Mouse (Mus musculus) C2C12 (cell line): Measurements from ENCODE around the gene Coro2b. TPM values are rescaled to one million over a fixed set of nuclear protein-coding genes. Genes with fewer than 3 reads are reported as not detected.

Experiments
- H3K27me3 ChIP-seq: one replicate; pipeline ENCODE4 v1.6.1; 2011; ENCODE audit not compliant: control insufficient read depth, insufficient read depth, insufficient read length
- H3K36me3 ChIP-seq: one replicate; pipeline ENCODE4 v1.6.1; 2011; ENCODE audit not compliant: control insufficient read depth, insufficient read depth
- H3K4me3 ChIP-seq: one replicate; pipeline ENCODE4 v1.5.1; 2011; ENCODE audit warnings: mild to moderate bottlenecking, control low read depth; ENCODE audit not compliant: poor library complexity, insufficient read depth, severe bottlenecking
- H3K79me2 ChIP-seq: one replicate; pipeline ENCODE4 v1.6.1; 2011; ENCODE audit not compliant: control insufficient read depth, insufficient read depth
- H3K79me3 ChIP-seq: one replicate; pipeline ENCODE4 v1.6.1; 2011; ENCODE audit warnings: low read depth, control low read depth
- H3ac ChIP-seq: one replicate; pipeline ENCODE3; 2011; ENCODE audit warnings: low read depth; ENCODE audit not compliant: control insufficient read depth, insufficient read length
- CEBPB ChIP-seq: IDR thresholded peaks from one replicate; pipeline ENCODE4 v1.6.1; 2011; ENCODE audit warnings: low read depth, mild to moderate bottlenecking, control low read depth, moderate library complexity
- CTCF ChIP-seq: IDR thresholded peaks from one replicate; pipeline ENCODE4 v1.5.1; 2011; ENCODE audit not compliant: control insufficient read depth, insufficient read depth, insufficient read length
- FOSL1 ChIP-seq: IDR thresholded peaks from one replicate; pipeline ENCODE4 v1.8.0; 2011; ENCODE audit warnings: mild to moderate bottlenecking, low read length; ENCODE audit not compliant: poor library complexity, insufficient read depth, severe bottlenecking
- MAX ChIP-seq: IDR thresholded peaks from one replicate; pipeline ENCODE4 v1.6.1; 2011; ENCODE audit warnings: mild to moderate bottlenecking, control low read depth
- MYOD1 ChIP-seq: IDR thresholded peaks from one replicate; pipeline ENCODE4 v1.6.1; 2011; ENCODE audit warnings: low read depth; ENCODE audit not compliant: control insufficient read depth, insufficient read length
- MYOG ChIP-seq: IDR thresholded peaks from one replicate; pipeline ENCODE4 v1.6.1; 2011; ENCODE audit not compliant: control insufficient read depth, insufficient read length; ENCODE audit errors: extremely low read depth
- USF1 ChIP-seq: IDR thresholded peaks from one replicate; pipeline ENCODE4 v1.6.1; 2011; ENCODE audit warnings: low read depth, mild to moderate bottlenecking, control low read depth, moderate library complexity
- polyA plus RNA-seq: library from polyadenylated mRNA; unstranded; fragments of >200 nt; fragmentation: generic; extraction: Trizol; gene quantifications from one replicate; pipeline ENCODE4 v1.2.1, GENCODE M21; 2012; ENCODE audit warnings: missing spikeins

The Coro2b gene
- polyA plus RNA-seq, 1 experiment: 9.9 TPM

- Histone ChIP-seq H3K36me3 (no peaks in the 10 kb centered on the region), H3K79me2 (no peaks in the 10 kb centered on the region), H3ac (no peak overlapping the region), H3K79me3 (no peaks in the 10 kb centered on the region), H3K27me3 (no peaks in the 10 kb centered on the region), H3K4me3 (no peak overlapping the region)
- TF ChIP-seq USF1 (peak; percentile 61), CTCF (no peak)
Observed at GRCm38 (mm10) chr9:62560006-62560405, 23.2 kb upstream of the Coro2b start.

GRCm38 (mm10) chr9:62559446-62559845, 22.6 kb upstream of the Coro2b start:
- H3K79me2 ChIP-seq: no peaks in the 10 kb centered on the region
- no peak overlapping the region for H3ac ChIP-seq
- H3K4me3 ChIP-seq: no peak overlapping the region
- no peaks in the 10 kb centered on the region for H3K79me3 ChIP-seq
- H3K27me3 ChIP-seq: no peaks in the 10 kb centered on the region
- TF ChIP-seq USF1: no peak
- TF ChIP-seq FOSL1: no peak
- TF ChIP-seq MAX: no peak
- no peak for TF ChIP-seq CTCF
- TF ChIP-seq MYOD1: no peak
- TF ChIP-seq CEBPB: no peak
- TF ChIP-seq MYOG: no peak
- H3K36me3 ChIP-seq: no peaks in the 10 kb centered on the region

DNA sequence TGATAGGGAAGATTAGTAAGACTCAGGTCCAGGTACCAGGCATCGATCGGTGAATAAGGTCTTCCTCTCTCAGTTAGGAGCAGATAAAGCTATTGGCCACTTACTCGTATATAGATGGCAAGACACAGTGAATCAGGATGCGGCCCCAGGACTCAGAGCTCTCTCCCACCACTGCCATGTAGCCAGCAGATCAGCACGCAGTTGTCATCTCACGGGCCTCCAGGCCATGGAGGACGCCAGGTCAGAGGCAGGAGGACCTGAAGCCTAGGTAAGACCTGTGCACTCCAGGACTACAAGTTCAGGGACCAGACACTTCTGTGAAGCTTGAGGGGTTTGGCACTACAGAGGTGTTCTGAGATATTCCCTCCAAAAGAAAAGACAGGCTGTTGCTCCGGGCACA, 21.2 kb upstream of the Coro2b start:
- Histone ChIP-seq H3K4me3 (no peak overlapping the region), H3K27me3 (no peaks in the 10 kb centered on the region), H3K79me2 (no peaks in the 10 kb centered on the region), H3K36me3 (no peaks in the 10 kb centered on the region), H3ac (no peak overlapping the region), H3K79me3 (no peaks in the 10 kb centered on the region)
- TF ChIP-seq MYOG (no peak), FOSL1 (no peak), MYOD1 (no peak), MAX (no peak), CEBPB (no peak)

DNA sequence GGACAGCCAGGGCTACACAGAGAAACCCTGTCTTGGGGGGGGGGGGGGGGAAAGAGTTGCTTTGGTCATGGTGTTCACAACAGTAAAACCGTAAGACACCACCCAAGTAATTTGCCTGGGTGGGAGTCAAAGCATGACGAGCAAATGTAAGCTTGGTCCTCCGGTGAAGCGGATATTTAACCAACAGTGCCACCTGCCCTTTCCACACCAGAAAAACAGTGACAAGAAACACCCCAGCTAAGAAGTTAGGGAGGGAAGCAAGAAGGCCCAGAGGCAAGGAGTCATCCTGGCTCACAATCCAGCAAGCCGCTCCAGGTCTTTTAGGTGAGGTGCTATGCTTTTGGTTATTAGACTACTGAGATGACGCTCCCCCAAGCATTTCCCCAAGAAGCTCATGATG, 19.9 kb upstream of the Coro2b start:
- Histone ChIP-seq H3K79me3 (no peaks in the 10 kb centered on the region), H3ac (no peak overlapping the region), H3K79me2 (no peaks in the 10 kb centered on the region), H3K4me3 (no peak overlapping the region), H3K36me3 (no peaks in the 10 kb centered on the region), H3K27me3 (no peaks in the 10 kb centered on the region)
- no peak for TF ChIP-seq CEBPB
- no peak for TF ChIP-seq MYOD1
- no peak for TF ChIP-seq MYOG
- no peak for TF ChIP-seq FOSL1
- no peak for TF ChIP-seq MAX
- no peak for TF ChIP-seq CTCF
- no peak for TF ChIP-seq USF1

DNA sequence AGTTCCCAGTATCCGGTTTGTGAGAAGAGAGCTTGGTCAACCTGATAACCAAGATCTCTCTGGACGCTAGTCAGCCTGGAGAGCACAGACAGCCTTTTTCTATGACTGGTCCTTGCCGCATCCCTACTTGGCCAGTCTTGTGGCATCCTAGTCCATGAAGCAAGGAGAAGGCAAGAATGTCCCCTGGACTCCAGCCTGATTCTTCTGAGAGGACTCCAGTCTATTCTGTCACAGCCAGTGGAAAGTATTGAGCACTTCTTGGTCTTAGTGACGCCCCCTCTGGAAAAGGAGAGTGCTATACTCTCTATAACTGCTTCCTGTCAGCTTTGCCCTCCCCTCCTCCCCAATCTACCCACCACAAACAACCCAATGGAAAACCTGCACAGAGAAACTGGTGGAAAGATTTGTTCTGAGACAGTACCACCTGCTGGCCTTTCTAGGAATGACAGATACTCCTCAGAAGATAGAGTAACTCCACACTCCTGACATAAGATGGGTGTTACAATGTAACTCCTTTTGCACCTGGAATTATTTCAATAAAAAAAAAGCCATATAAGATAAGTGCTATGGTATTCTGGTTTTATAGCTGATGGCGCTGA, 18.5 kb upstream of the Coro2b start:
- H3K79me3 ChIP-seq: no peaks in the 10 kb centered on the region
- no peak overlapping the region for H3ac ChIP-seq
- H3K36me3 ChIP-seq: no peaks in the 10 kb centered on the region
- no peaks in the 10 kb centered on the region for H3K27me3 ChIP-seq
- TF ChIP-seq CTCF (no peak), MYOD1 (no peak), USF1 (no peak), MYOG (no peak), CEBPB (no peak), MAX (no peak), FOSL1 (no peak)
- H3K79me2 ChIP-seq: no peaks in the 10 kb centered on the region
- no peak overlapping the region for H3K4me3 ChIP-seq

DNA sequence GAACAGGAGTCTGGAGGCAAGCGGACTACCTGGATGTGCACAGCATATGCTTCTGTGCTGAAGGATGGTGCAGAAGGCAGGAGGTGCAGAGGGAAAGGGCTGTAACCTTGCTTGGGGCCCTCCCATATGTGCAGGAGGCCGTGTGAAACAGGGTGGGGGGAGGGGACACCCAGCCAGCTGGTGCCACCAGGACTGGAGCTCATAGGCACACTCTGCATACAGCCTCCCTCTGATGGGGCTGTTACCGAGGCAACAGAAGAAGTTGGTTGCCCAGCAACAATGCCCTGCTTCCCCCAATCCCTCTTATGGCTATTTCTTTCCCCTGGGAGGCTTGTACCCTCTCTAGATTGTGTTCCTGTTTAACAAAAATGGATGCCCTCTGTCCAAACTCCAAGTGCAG, 17.8 kb upstream of the Coro2b start:
- H3K4me3 ChIP-seq: no peak overlapping the region
- no peaks in the 10 kb centered on the region for H3K27me3 ChIP-seq
- no peaks in the 10 kb centered on the region for H3K36me3 ChIP-seq
- no peak for TF ChIP-seq MYOD1
- no peak for TF ChIP-seq CEBPB
- no peak for TF ChIP-seq FOSL1
- TF ChIP-seq CTCF: no peak
- no peak for TF ChIP-seq MAX
- TF ChIP-seq USF1: no peak
- H3K79me3 ChIP-seq: no peaks in the 10 kb centered on the region
- H3K79me2 ChIP-seq: no peaks in the 10 kb centered on the region
- H3ac ChIP-seq: no peak overlapping the region
